Mouse (Mus musculus): ENCODE data around the gene Gabrr1.

GRCm38 (mm10) chr4:33189735-33190036 lies 57.4 kb downstream of the Gabrr1 start, which contains the start of gene Pm20d2:
- TF ChIP-seq CTCF (IDR thresholded peaks at IDR 0.05; ENCODE audit: low read depth), result no peak
- TF ChIP-seq EP300 (optimal IDR thresholded peaks at IDR 0.05), result no peak
